Mouse (Mus musculus): ENCODE results near the gene Sema4d.
"Not testable (repeated sequence)": the region's sequence is repeated elsewhere in the genome, so short reads cannot be mapped to it uniquely, and the experiment has no call there.

Sema4d gene

GRCm38 (mm10) chr13:51793425-51793891, at the start of gene Sema4d:
Gene Sema4d, minus strand, starts transcription at chr13:51793747.
- DNase-seq (ENCODE audit: low spot score in 2 of 2) = peak in 1 of 2 experiments; percentile 56

GRCm38 (mm10) chr13:51843298-51843697, 49.8 kb upstream of the Sema4d start:
- no peak for DNase-seq (ENCODE audit: low spot score in 2 of 2)

- DNase-seq (ENCODE audit: low spot score in 2 of 2) = no peak
These were observed 49.2 kb upstream of the Sema4d start for GRCm38 (mm10) chr13:51842773-51843172.

- no peak for DNase-seq (ENCODE audit: low spot score in 2 of 2)
These were observed 48.6 kb upstream of the Sema4d start for GRCm38 (mm10) chr13:51842191-51842590.

GRCm38 (mm10) chr13:51841541-51842115, 48.1 kb upstream of the Sema4d start:
- no peak for DNase-seq (ENCODE audit: low spot score in 2 of 2)

- DNase-seq (ENCODE audit: low spot score in 2 of 2) = no peak
These were observed 47.2 kb upstream of the Sema4d start for GRCm38 (mm10) chr13:51840702-51841101.

GRCm38 (mm10) chr13:51839250-51840026, 45.9 kb upstream of the Sema4d start:
- peak in 1 of 2 experiments; percentile 57 for DNase-seq (ENCODE audit: low spot score in 2 of 2)

- DNase-seq (ENCODE audit: low spot score in 2 of 2) = no peak
These were observed 43.9 kb upstream of the Sema4d start for GRCm38 (mm10) chr13:51837402-51837801.

GRCm38 (mm10) chr13:51835208-51835607, 41.7 kb upstream of the Sema4d start:
- not testable (repeated sequence) for DNase-seq (ENCODE audit: low spot score in 2 of 2)

- no peak for DNase-seq (ENCODE audit: low spot score in 2 of 2)
These were observed 41.0 kb upstream of the Sema4d start for GRCm38 (mm10) chr13:51834520-51834919.

GRCm38 (mm10) chr13:51834024-51834423, 40.5 kb upstream of the Sema4d start:
- not testable (repeated sequence) for DNase-seq (ENCODE audit: low spot score in 2 of 2)

- DNase-seq (ENCODE audit: low spot score in 2 of 2) = no peak
These were observed 40.1 kb upstream of the Sema4d start for GRCm38 (mm10) chr13:51833611-51834010.

- DNase-seq (ENCODE audit: low spot score in 2 of 2) = no peak
These were observed 38.9 kb upstream of the Sema4d start for GRCm38 (mm10) chr13:51832491-51832890.

GRCm38 (mm10) chr13:51830744-51831450, 37.4 kb upstream of the Sema4d start:
- DNase-seq (ENCODE audit: low spot score in 2 of 2) = peak in 1 of 2 experiments; percentile 59

- no peak for DNase-seq (ENCODE audit: low spot score in 2 of 2)
These were observed 30.4 kb upstream of the Sema4d start for GRCm38 (mm10) chr13:51823822-51824495.

- DNase-seq (ENCODE audit: low spot score in 2 of 2) = no peak
These were observed 28.4 kb upstream of the Sema4d start for GRCm38 (mm10) chr13:51821988-51822387.

- no peak for DNase-seq (ENCODE audit: low spot score in 2 of 2)
These were observed 25.8 kb upstream of the Sema4d start for GRCm38 (mm10) chr13:51819351-51819750.

- DNase-seq (ENCODE audit: low spot score in 2 of 2) = no peak
These were observed 25.4 kb upstream of the Sema4d start for GRCm38 (mm10) chr13:51818944-51819326.

GRCm38 (mm10) chr13:51818170-51818943, 24.8 kb upstream of the Sema4d start:
- no peak for DNase-seq (ENCODE audit: low spot score in 2 of 2)

GRCm38 (mm10) chr13:51816559-51817041, 23.1 kb upstream of the Sema4d start:
- DNase-seq (ENCODE audit: low spot score in 2 of 2) = peak in 1 of 2 experiments; percentile 46

Data from left cerebral cortex, adult 9 months (tissue).